Mouse (Mus musculus): Measurements from ENCODE around the gene Gpr84. TPM values are rescaled to one million over a fixed set of nuclear protein-coding genes. Genes with fewer than 3 reads are reported as not detected.
"Not testable (repeated sequence)": the region's sequence is repeated elsewhere in the genome, so short reads cannot be mapped to it uniquely, and the experiment has no call there.

The Gpr84 gene
- total RNA-seq, 2 experiments from 2014 or later = not detected

GRCm38 (mm10) chr15:103292673-103293345 lies 17.6 kb downstream of the Gpr84 start:
- no peak for DNase-seq (ENCODE audit: low spot score in 2 of 2)

GRCm38 (mm10) chr15:103290843-103291242 lies 19.6 kb downstream of the Gpr84 start:
- no peak for DNase-seq (ENCODE audit: low spot score in 2 of 2)

- DNase-seq (ENCODE audit: low spot score in 2 of 2) = no peak
Measured at GRCm38 (mm10) chr15:103290417-103290816, 20.0 kb downstream of the Gpr84 start.

GRCm38 (mm10) chr15:103289600-103289999 lies 20.8 kb downstream of the Gpr84 start:
- DNase-seq (ENCODE audit: low spot score in 2 of 2) = no peak

- DNase-seq (ENCODE audit: low spot score in 2 of 2) = no peak
Measured at GRCm38 (mm10) chr15:103285778-103286417, 24.5 kb downstream of the Gpr84 start.

GRCm38 (mm10) chr15:103284647-103285046 lies 25.8 kb downstream of the Gpr84 start:
- DNase-seq (ENCODE audit: low spot score in 2 of 2) = no peak

GRCm38 (mm10) chr15:103284066-103284465 lies 26.3 kb downstream of the Gpr84 start:
- no peak for DNase-seq (ENCODE audit: low spot score in 2 of 2)

- no peak for DNase-seq (ENCODE audit: low spot score in 2 of 2)
Measured at GRCm38 (mm10) chr15:103281465-103282205, 28.8 kb downstream of the Gpr84 start.

- no peak for DNase-seq (ENCODE audit: low spot score in 2 of 2)
Measured at GRCm38 (mm10) chr15:103280817-103281464, 29.5 kb downstream of the Gpr84 start.

- no peak for DNase-seq (ENCODE audit: low spot score in 2 of 2)
Measured at GRCm38 (mm10) chr15:103279750-103280149, 30.7 kb downstream of the Gpr84 start.

- DNase-seq (ENCODE audit: low spot score in 2 of 2) = no peak
Measured at GRCm38 (mm10) chr15:103277949-103278348, 32.5 kb downstream of the Gpr84 start.

- DNase-seq (ENCODE audit: low spot score in 2 of 2) = not testable (repeated sequence)
Measured at GRCm38 (mm10) chr15:103275943-103276342, 34.5 kb downstream of the Gpr84 start.

- peak; percentile 81 to 88 for DNase-seq (ENCODE audit: low spot score in 2 of 2)
Measured at GRCm38 (mm10) chr15:103272419-103273279, 37.8 kb downstream of the Gpr84 start, which contains the start of gene Copz1. TSS of gene Copz1 (plus strand) at chr15:103272714.

GRCm38 (mm10) chr15:103268903-103269302 lies 41.5 kb downstream of the Gpr84 start:
- no peak for DNase-seq (ENCODE audit: low spot score in 2 of 2)

GRCm38 (mm10) chr15:103264794-103265193 lies 45.6 kb downstream of the Gpr84 start:
- DNase-seq (ENCODE audit: low spot score in 2 of 2) = no peak

- DNase-seq (ENCODE audit: low spot score in 2 of 2) = no peak
Measured at GRCm38 (mm10) chr15:103259989-103260388, 50.4 kb downstream of the Gpr84 start.

GRCm38 (mm10) chr15:103259162-103259561 lies 51.2 kb downstream of the Gpr84 start:
- DNase-seq (ENCODE audit: low spot score in 2 of 2) = no peak

Measured in adrenal gland, postnatal 4 days (tissue).